Mouse (Mus musculus): Measurements from ENCODE around the gene Zbtb1.

GRCm38 (mm10) chr12:76435549-76435948 is 65.5 kb downstream of the Zbtb1 start:
- TF ChIP-seq POLR2A (IDR thresholded peaks at IDR 0.05; ENCODE audit: extremely low read depth, insufficient read depth, low read length) (no peak), CTCF (IDR thresholded peaks at IDR 0.05; ENCODE audit: extremely low read depth, insufficient read depth, low read length) (no peak)

Measured in cortical plate, adult 2 months (tissue).